Mouse (Mus musculus) midbrain, embryonic 14.5 days (tissue): Measurements from ENCODE around the gene 4930430F08Rik. TPM values are rescaled to one million over a fixed set of nuclear protein-coding genes. Genes with fewer than 3 reads are reported as not detected.

Experiments
- ATAC-seq: fragments of 200-750 bp; cut with Nextera tagmentation; 2 replicates; pipeline ENCODE4 v1.8.0; 2017; ENCODE audit warnings: moderate number of reproducible peaks, moderate library complexity; ENCODE audit not compliant: low FRiP score, low TSS enrichment
- DNase-seq: peaks from one replicate; pipeline ENCODE4 v3.0.0-alpha.2; 2015
- H3K27ac ChIP-seq: fragments of 300-500 bp; sonication (generic); replicated peaks from 2 replicates; pipeline ENCODE4 v1.5.1; 2014; ENCODE audit warnings: mild to moderate bottlenecking, low read depth, low read length, moderate library complexity
- H3K27me3 ChIP-seq: fragments of 300-500 bp; sonication (generic); 2 replicates; pipeline ENCODE4 v1.6.1; 2014; ENCODE audit warnings: low read length, control low read depth, mixed read lengths; ENCODE audit not compliant: control insufficient read depth, insufficient read depth
- H3K36me3 ChIP-seq: fragments of 300-500 bp; sonication (generic); 2 replicates; pipeline ENCODE4 v1.6.1; 2014; ENCODE audit warnings: low read length, control low read depth; ENCODE audit not compliant: control insufficient read depth, insufficient read depth
- H3K4me1 ChIP-seq: fragments of 300-500 bp; sonication (generic); 2 replicates; pipeline ENCODE4 v1.6.1; 2014; ENCODE audit warnings: mild to moderate bottlenecking, antibody characterized with exemption, low read length, control low read depth; ENCODE audit not compliant: control insufficient read depth, insufficient read depth
- H3K4me2 ChIP-seq: fragments of 300-500 bp; sonication (generic); 2 replicates; pipeline ENCODE4 v1.6.1; 2014; ENCODE audit warnings: mild to moderate bottlenecking, low read length, moderate library complexity
- H3K4me3 ChIP-seq: fragments of 300-500 bp; sonication (generic); replicated peaks from 2 replicates; pipeline ENCODE4 v1.5.1; 2014; ENCODE audit warnings: low read depth, low read length
- H3K9ac ChIP-seq: fragments of 300-500 bp; sonication (generic); replicated peaks from 2 replicates; pipeline ENCODE4 v1.6.1; 2014; ENCODE audit warnings: mild to moderate bottlenecking, low read length, moderate library complexity
- H3K9me3 ChIP-seq: fragments of 300-500 bp; sonication (generic); 2 replicates; pipeline ENCODE4 v1.6.1; 2016; ENCODE audit warnings: low read length, control low read depth, mixed read lengths; ENCODE audit not compliant: control insufficient read depth
- WGBS: fragments of 180-500 bp; shearing (Covaris S2); extraction: QIAGEN DNeasy Blood & Tissue Kit; methylation state at CpG from one replicate; pipeline ENCODE4 v1.1.7; 2014; 5-methylcytosine and 5-hydroxymethylcytosine counted together
- polyA plus RNA-seq: library from polyadenylated mRNA; unstranded; fragments of >200 nt; fragmentation: Nextera tagmentation; extraction: Ambion mirVana; gene quantifications from 2 replicates; pipeline ENCODE4 v1.2.1, GENCODE M21; 2014

The 4930430F08Rik gene
- polyA plus RNA-seq, result 15.6 and 22.1 TPM in 2 replicates

GRCm38 (mm10) chr10:100590323-100590722 is at the start of gene 4930430F08Rik, which contains the start of gene 1700017N19Rik:
TSS of gene 4930430F08Rik (minus strand) at chr10:100590423.
TSS of gene 1700017N19Rik (plus strand) at chr10:100590484.
- H3K9ac ChIP-seq, result no peak within 1 kb of the TSS
- no peaks in the 10 kb centered on the region for H3K27me3 ChIP-seq
- H3K4me2 ChIP-seq, result peak within 1 kb of the TSS; percentile 72
- H3K4me1 ChIP-seq, result peaks cover 11% of the 10 kb centered on the region; the same call in 1 of the 2 replicates
- 83% methylated on average over 1 of the region's 1 CpGs for WGBS
- ATAC-seq, result no peak
- no peaks in the 10 kb centered on the region for H3K9me3 ChIP-seq
- H3K27ac ChIP-seq, result no peak within 1 kb of the TSS
- no peaks in the 10 kb centered on the region for H3K36me3 ChIP-seq
- peak within 1 kb of the TSS; percentile 77 for H3K4me3 ChIP-seq
- DNase-seq, result no peak

- Histone ChIP-seq H3K9ac (no peak overlapping the region; the same call in 1 of the 2 replicates), H3K36me3 (no peaks in the 10 kb centered on the region), H3K27me3 (no peaks in the 10 kb centered on the region), H3K9me3 (no peaks in the 10 kb centered on the region), H3K27ac (peak overlapping the region; percentile 80), H3K4me1 (0 out of 2 replicates have a peak, but pooled peaks cover 3% of the 10 kb centered on the region), H3K4me2 (peak overlapping the region; percentile 40), H3K4me3 (no peak overlapping the region)
- DNase-seq, result peak; percentile 90
- ATAC-seq, result peak; percentile 75
- WGBS, result 20% methylated on average over 20 of the region's 20 CpGs
These were observed 39.7 kb upstream of the 4930430F08Rik start for GRCm38 (mm10) chr10:100629762-100630438.

- DNase-seq (no peak), ATAC-seq (no peak)
- no peaks in the 10 kb centered on the region for H3K4me1 ChIP-seq
- WGBS, result 72% methylated on average over 3 of the region's 3 CpGs
- no peak overlapping the region for H3K4me2 ChIP-seq
- no peaks in the 10 kb centered on the region for H3K36me3 ChIP-seq
- no peaks in the 10 kb centered on the region for H3K9me3 ChIP-seq
- H3K4me3 ChIP-seq, result no peak overlapping the region
- no peaks in the 10 kb centered on the region for H3K27me3 ChIP-seq
- H3K27ac ChIP-seq, result no peak overlapping the region
- H3K9ac ChIP-seq, result no peak overlapping the region
These were observed 32.3 kb upstream of the 4930430F08Rik start for GRCm38 (mm10) chr10:100622494-100622893.

DNA sequence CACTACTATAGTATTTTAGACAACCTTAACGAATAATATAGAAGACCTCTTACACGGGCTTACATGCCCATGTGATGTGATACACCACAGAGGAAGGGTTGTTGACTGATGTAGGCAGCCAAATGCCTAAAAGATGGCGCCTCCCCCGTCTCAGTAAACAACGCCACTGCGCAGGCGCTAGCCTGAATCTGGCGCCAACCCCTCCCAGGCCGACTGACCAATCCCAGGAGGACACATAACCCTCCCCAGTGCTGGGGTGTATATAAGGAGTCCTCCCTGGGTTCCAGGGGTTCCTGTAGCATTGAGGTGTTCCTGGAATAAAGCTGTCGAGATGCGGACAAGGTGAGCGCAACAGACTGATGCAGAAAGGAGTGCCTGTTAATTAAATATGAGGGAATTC is 29.8 kb upstream of the 4930430F08Rik start:
- Histone ChIP-seq H3K27ac (no peak overlapping the region), H3K36me3 (no peaks in the 10 kb centered on the region), H3K9me3 (no peaks in the 10 kb centered on the region), H3K4me1 (no peaks in the 10 kb centered on the region), H3K4me2 (no peak overlapping the region), H3K27me3 (no peaks in the 10 kb centered on the region), H3K4me3 (no peak overlapping the region), H3K9ac (no peak overlapping the region)
- ATAC-seq (no peak), DNase-seq (no peak)
- WGBS, result 93% methylated on average over 12 of the region's 12 CpGs

DNA sequence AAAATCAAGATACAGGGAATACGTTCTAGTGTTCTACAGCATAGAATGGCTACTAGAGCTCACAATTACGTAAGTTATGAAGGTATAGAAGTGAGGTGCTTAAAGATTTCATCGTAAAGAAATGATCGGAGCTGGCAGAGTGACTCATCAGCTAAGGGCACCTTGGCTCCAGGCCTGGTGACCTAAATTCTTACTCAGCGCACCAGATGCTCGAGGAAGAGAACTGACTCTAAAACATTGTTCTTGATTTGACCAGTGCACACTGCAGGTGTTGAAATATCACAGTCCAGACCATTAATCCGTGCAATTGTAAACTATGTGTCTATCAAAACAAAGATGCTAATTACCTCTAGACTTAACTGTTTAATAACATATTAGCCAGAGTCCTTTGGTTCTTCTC is 29.3 kb upstream of the 4930430F08Rik start:
- Histone ChIP-seq H3K4me3 (no peak overlapping the region), H3K27me3 (no peaks in the 10 kb centered on the region), H3K36me3 (no peaks in the 10 kb centered on the region), H3K27ac (no peak overlapping the region), H3K4me2 (no peak overlapping the region), H3K9me3 (no peaks in the 10 kb centered on the region), H3K9ac (no peak overlapping the region), H3K4me1 (no peaks in the 10 kb centered on the region)
- 93% methylated on average over 7 of the region's 7 CpGs for WGBS
- no peak for ATAC-seq
- DNase-seq, result no peak

GRCm38 (mm10) chr10:100617233-100617903 is 27.1 kb upstream of the 4930430F08Rik start:
- ATAC-seq, result no peak
- Histone ChIP-seq H3K9ac (no peak overlapping the region), H3K4me2 (no peak overlapping the region), H3K36me3 (no peaks in the 10 kb centered on the region), H3K27ac (no peak overlapping the region), H3K4me1 (no peaks in the 10 kb centered on the region), H3K27me3 (no peaks in the 10 kb centered on the region), H3K4me3 (no peak overlapping the region), H3K9me3 (no peaks in the 10 kb centered on the region)
- WGBS, result 69% methylated on average over 6 of the region's 6 CpGs
- DNase-seq, result peak; percentile 10

DNA sequence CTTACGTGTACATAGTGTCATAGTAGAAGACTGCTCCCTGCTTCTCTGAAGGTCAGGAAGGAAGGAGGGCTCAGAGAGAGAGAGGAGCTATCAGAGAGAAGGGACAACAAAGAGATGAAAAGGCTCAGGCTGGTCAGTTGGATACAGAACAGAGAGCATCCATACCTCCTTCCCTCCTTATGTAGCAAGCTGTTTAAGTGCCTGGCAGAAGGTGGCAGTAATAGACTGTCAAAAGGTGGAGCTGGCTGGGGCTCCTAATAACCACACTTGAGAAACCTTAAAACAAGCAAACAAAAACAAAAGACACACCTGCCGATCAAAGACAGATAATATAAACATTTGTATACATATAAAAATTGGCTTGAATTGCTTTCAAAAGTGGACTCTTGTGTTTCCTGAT is 14.0 kb upstream of the 4930430F08Rik start:
- Histone ChIP-seq H3K36me3 (no peaks in the 10 kb centered on the region), H3K9me3 (no peaks in the 10 kb centered on the region), H3K4me2 (no peak overlapping the region), H3K27me3 (no peaks in the 10 kb centered on the region), H3K9ac (no peak overlapping the region), H3K4me1 (no peaks in the 10 kb centered on the region), H3K27ac (peak overlapping the region; percentile 58), H3K4me3 (no peak overlapping the region)
- DNase-seq, result peak; percentile 70
- WGBS, result 66% methylated on average over 2 of the region's 2 CpGs
- ATAC-seq, result peak; percentile 62; the same call in 1 of the 2 replicates

- no peaks in the 10 kb centered on the region for H3K9me3 ChIP-seq
- WGBS, result 58% methylated on average over 9 of the region's 9 CpGs
- H3K27ac ChIP-seq, result peak overlapping the region; percentile 58
- no peaks in the 10 kb centered on the region for H3K4me1 ChIP-seq
- no peaks in the 10 kb centered on the region for H3K27me3 ChIP-seq
- no peaks in the 10 kb centered on the region for H3K36me3 ChIP-seq
- peak; percentile 68 for DNase-seq
- no peak overlapping the region for H3K9ac ChIP-seq
- peak; percentile 82 for ATAC-seq
- no peak overlapping the region for H3K4me3 ChIP-seq
- H3K4me2 ChIP-seq, result 0 out of 2 replicates have a peak overlapping the region, but pooled peaks have one; percentile 8
These were observed 13.3 kb upstream of the 4930430F08Rik start for GRCm38 (mm10) chr10:100603511-100603910.
